Mouse (Mus musculus): ENCODE measurements around the gene Kitl. TPM values are rescaled to one million over a fixed set of nuclear protein-coding genes. Genes with fewer than 3 reads are reported as not detected.
A peak's percentile ranks its signal among the peaks of the same experiment; 100 is the strongest.

Kitl gene
- polyA plus RNA-seq, 1 experiment from 2014 or later: 60.4 TPM

GRCm38 (mm10) chr10:100025665-100026064 is 10.2 kb downstream of the Kitl start:
- WGBS: 33% methylated on average over 8 of the region's 8 CpGs
- peak; percentile 73 for DNase-seq
- H3K27ac ChIP-seq (ENCODE audit: low read depth): no peak overlapping the region

GRCm38 (mm10) chr10:100026778-100027177 is 11.3 kb downstream of the Kitl start:
- DNase-seq (no peak), ATAC-seq (ENCODE audit: insufficient read depth) (no peak)
- H3K4me2 ChIP-seq: no peak overlapping the region
- WGBS: 67% methylated on average over 1 of the region's 1 CpGs
- no peak overlapping the region for H3K9ac ChIP-seq
- TF ChIP-seq CTCF (IDR thresholded peaks at IDR 0.05; ENCODE audit: low read depth): no peak
- peaks cover 18% of the 10 kb centered on the region for H3K4me1 ChIP-seq (ENCODE audit: insufficient read depth)
- H3K36me3 ChIP-seq (ENCODE audit: insufficient read depth): peaks cover 7% of the 10 kb centered on the region; the same call in 1 of the 2 replicates
- H3K27ac ChIP-seq (ENCODE audit: low read depth): no peak overlapping the region
- H3K27me3 ChIP-seq (ENCODE audit: insufficient read depth, low read length): no peaks in the 10 kb centered on the region
- H3K9me3 ChIP-seq (ENCODE audit: low read depth, low read length): no peaks in the 10 kb centered on the region
- H3K4me3 ChIP-seq (ENCODE audit: low read depth, low read length): no peak overlapping the region

More at GRCm38 (mm10) chr10:100025665-100026064, 10.2 kb downstream of the Kitl start:
- H3K9ac ChIP-seq: no peak overlapping the region
- H3K36me3 ChIP-seq (ENCODE audit: insufficient read depth): peaks cover 11% of the 10 kb centered on the region; the same call in 1 of the 2 replicates
- peak; percentile 76 for ATAC-seq (ENCODE audit: insufficient read depth)
- peaks cover 7% of the 10 kb centered on the region for H3K4me1 ChIP-seq (ENCODE audit: insufficient read depth)
- H3K9me3 ChIP-seq (ENCODE audit: low read depth, low read length): no peaks in the 10 kb centered on the region
- H3K4me3 ChIP-seq (ENCODE audit: low read depth, low read length): no peak overlapping the region
- H3K4me2 ChIP-seq: 0 out of 2 replicates have a peak overlapping the region, but pooled peaks have one; percentile 1
- H3K27me3 ChIP-seq (ENCODE audit: insufficient read depth, low read length): no peaks in the 10 kb centered on the region
- no peak for TF ChIP-seq CTCF (IDR thresholded peaks at IDR 0.05; ENCODE audit: low read depth)

- H3K4me2 ChIP-seq: peak overlapping the region; percentile 39; the same call in 1 of the 2 replicates
- 65% methylated on average over 5 of the region's 5 CpGs for WGBS
- no peaks in the 10 kb centered on the region for H3K9me3 ChIP-seq (ENCODE audit: low read depth, low read length)
- no peak for TF ChIP-seq CTCF (IDR thresholded peaks at IDR 0.05; ENCODE audit: low read depth)
- peak overlapping the region; percentile 69; the same call in 1 of the 2 replicates for H3K27ac ChIP-seq (ENCODE audit: low read depth)
- H3K9ac ChIP-seq: no peak overlapping the region
- no peak overlapping the region for H3K4me3 ChIP-seq (ENCODE audit: low read depth, low read length)
- DNase-seq (peak; percentile 24), ATAC-seq (ENCODE audit: insufficient read depth) (no peak)
- H3K36me3 ChIP-seq (ENCODE audit: insufficient read depth): no peaks in the 10 kb centered on the region
- H3K4me1 ChIP-seq (ENCODE audit: insufficient read depth): peaks cover 31% of the 10 kb centered on the region
- H3K27me3 ChIP-seq (ENCODE audit: insufficient read depth, low read length): no peaks in the 10 kb centered on the region
Observed at GRCm38 (mm10) chr10:100030385-100030784, 15.0 kb downstream of the Kitl start.

GRCm38 (mm10) chr10:100030980-100031516 is 15.6 kb downstream of the Kitl start:
- peaks cover 31% of the 10 kb centered on the region for H3K4me1 ChIP-seq (ENCODE audit: insufficient read depth)
- H3K27me3 ChIP-seq (ENCODE audit: insufficient read depth, low read length): no peaks in the 10 kb centered on the region
- ATAC-seq (ENCODE audit: insufficient read depth) (peak; percentile 53; the same call in 1 of the 2 replicates), DNase-seq (peak; percentile 53)
- no peaks in the 10 kb centered on the region for H3K9me3 ChIP-seq (ENCODE audit: low read depth, low read length)
- WGBS: 40% methylated on average over 12 of the region's 12 CpGs
- H3K36me3 ChIP-seq (ENCODE audit: insufficient read depth): no peaks in the 10 kb centered on the region
- H3K4me3 ChIP-seq (ENCODE audit: low read depth, low read length): no peak overlapping the region
- TF ChIP-seq CTCF (IDR thresholded peaks at IDR 0.05; ENCODE audit: low read depth): no peak
- H3K4me2 ChIP-seq: peak overlapping the region; percentile 39
- H3K9ac ChIP-seq: no peak overlapping the region
- peak overlapping the region; percentile 69; the same call in 1 of the 2 replicates for H3K27ac ChIP-seq (ENCODE audit: low read depth)

- TF ChIP-seq CTCF (IDR thresholded peaks at IDR 0.05; ENCODE audit: low read depth): peak; percentile 30; the same call in 1 of the 2 replicates
- Histone ChIP-seq H3K4me2 (peak overlapping the region; percentile 39), H3K9me3 (ENCODE audit: low read depth, low read length) (no peaks in the 10 kb centered on the region), H3K4me1 (ENCODE audit: insufficient read depth) (peaks cover 31% of the 10 kb centered on the region), H3K36me3 (ENCODE audit: insufficient read depth) (no peaks in the 10 kb centered on the region), H3K27ac (ENCODE audit: low read depth) (peak overlapping the region; percentile 69), H3K4me3 (ENCODE audit: low read depth, low read length) (no peak overlapping the region), H3K9ac (no peak overlapping the region), H3K27me3 (ENCODE audit: insufficient read depth, low read length) (no peaks in the 10 kb centered on the region)
- WGBS: 5% methylated on average over 11 of the region's 11 CpGs
- ATAC-seq (ENCODE audit: insufficient read depth) (peak; percentile 78), DNase-seq (peak; percentile 88)
Observed at GRCm38 (mm10) chr10:100031631-100032030, 16.2 kb downstream of the Kitl start.

- DNase-seq: no peak
- Histone ChIP-seq H3K4me2 (no peak overlapping the region), H3K36me3 (ENCODE audit: insufficient read depth) (no peaks in the 10 kb centered on the region), H3K27me3 (ENCODE audit: insufficient read depth, low read length) (no peaks in the 10 kb centered on the region), H3K4me3 (ENCODE audit: low read depth, low read length) (no peak overlapping the region), H3K27ac (ENCODE audit: low read depth) (no peak overlapping the region), H3K4me1 (ENCODE audit: insufficient read depth) (peaks cover 33% of the 10 kb centered on the region), H3K9me3 (ENCODE audit: low read depth, low read length) (no peaks in the 10 kb centered on the region), H3K9ac (no peak overlapping the region)
- ATAC-seq (ENCODE audit: insufficient read depth): no peak
- no peak for TF ChIP-seq CTCF (IDR thresholded peaks at IDR 0.05; ENCODE audit: low read depth)
- WGBS: 47% methylated on average over 3 of the region's 3 CpGs
Observed at GRCm38 (mm10) chr10:100032566-100032965, 17.1 kb downstream of the Kitl start.

- Histone ChIP-seq H3K4me2 (no peak overlapping the region), H3K4me1 (ENCODE audit: insufficient read depth) (peaks cover 31% of the 10 kb centered on the region), H3K4me3 (ENCODE audit: low read depth, low read length) (no peak overlapping the region), H3K9ac (no peak overlapping the region), H3K36me3 (ENCODE audit: insufficient read depth) (no peaks in the 10 kb centered on the region), H3K27me3 (ENCODE audit: insufficient read depth, low read length) (no peaks in the 10 kb centered on the region), H3K27ac (ENCODE audit: low read depth) (no peak overlapping the region), H3K9me3 (ENCODE audit: low read depth, low read length) (no peaks in the 10 kb centered on the region)
- ATAC-seq (ENCODE audit: insufficient read depth) (no peak), DNase-seq (no peak)
- no peak for TF ChIP-seq CTCF (IDR thresholded peaks at IDR 0.05; ENCODE audit: low read depth)
- WGBS: 55% methylated on average over 4 of the region's 4 CpGs
Observed at GRCm38 (mm10) chr10:100036021-100036420, 20.6 kb downstream of the Kitl start.

All from lung, embryonic 14.5 days (tissue).